Comparison of ENCODE assay signal across 8 mouse cellular contexts in the genomic region with DNA sequence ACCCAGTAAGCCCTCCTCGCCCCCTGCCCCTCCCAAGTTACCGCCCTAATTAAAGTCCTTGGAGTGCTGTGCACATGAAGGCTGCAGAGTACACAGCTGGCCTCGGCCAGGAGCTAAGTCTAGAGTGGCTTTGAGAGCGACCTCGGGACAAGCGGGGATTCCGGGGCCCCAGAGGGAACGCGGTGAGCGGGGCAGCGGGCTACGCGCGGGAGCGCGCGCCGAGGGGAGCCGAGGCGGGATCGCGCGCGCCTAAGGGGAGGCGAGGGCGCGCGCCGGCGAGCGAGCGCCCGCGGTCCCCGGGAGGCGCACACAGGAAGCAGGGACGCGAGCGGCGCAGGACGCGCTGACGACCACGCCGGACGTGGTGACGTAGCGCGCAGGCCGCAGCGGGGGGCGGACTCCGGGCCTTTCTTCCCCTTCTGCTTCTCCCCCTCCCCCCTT. TPM values are rescaled to one million over a fixed set of nuclear protein-coding genes. Genes with fewer than 3 reads are reported as not detected.
DNase-seq lines count a peak whose midpoint lies in the region; ATAC-seq lines count a peak whose summit lies in the region.

Gene R3hdm2, plus strand, starts transcription at position 77 of the 441 bp plus-strand sequence.

- H3K4me2 ChIP-seq in intestine, embryonic 14.5 days (ENCODE audit: low read length) = peak within 1 kb of the TSS; percentile 74

- intact Hi-C loops in left cerebral cortex, postnatal 14 days (cut with DNase I) = loop anchor here (5.0 kb wide), 1 partner anchor 37 kb away; no protein-coding TSS in a partner anchor

- ATAC-seq in intestine, embryonic 14.5 days (replicated peaks; ENCODE audit: low FRiP score, low TSS enrichment, low read depth) = peak; percentile 97

- H3K4me1 ChIP-seq in intestine, embryonic 14.5 days (replicated peaks; ENCODE audit: control insufficient read depth, insufficient read depth, low read length) = peaks cover 14% of the 10 kb centered on the region

- under 1% methylated on average over 36 of the region's 53 CpGs for WGBS in intestine, embryonic 14.5 days

- peak within 1 kb of the TSS; percentile 84 for H3K9ac ChIP-seq in intestine, embryonic 14.5 days (ENCODE audit: low read length)

- peak within 1 kb of the TSS; percentile 90 for H3K27ac ChIP-seq in intestine, embryonic 14.5 days (ENCODE audit: low read depth)

- H3K9me3 ChIP-seq in intestine, embryonic 14.5 days (ENCODE audit: control insufficient read depth, low read length) = no peaks in the 10 kb centered on the region

- DNase-seq in adrenal gland, adult (ENCODE audit: inconsistent age in 2 of 2, low spot score in 1 of 2) = peak; percentile 94 to 96
- DNase-seq in embryo, embryonic 10.5 days (ENCODE audit: low spot score) = peak; percentile 96
- DNase-seq in gastrocnemius, postnatal 25 days = peak; percentile 94
- DNase-seq in intestine, embryonic 14.5 days (ENCODE audit: low spot score) = peak; percentile 91
- DNase-seq in left cerebral cortex, postnatal 14 days (ENCODE audit: low spot score in 2 of 2) = peak; percentile 93 to 94
- peak; percentile 97 for DNase-seq in mesoderm, embryonic 11.5 days (ENCODE audit: low read depth, low spot score)
- DNase-seq in right cerebral cortex, postnatal 36 days (ENCODE audit: low spot score in 2 of 2) = peak; percentile 85 to 88
- DNase-seq in yolk sac, embryonic 10.5 days (ENCODE audit: low spot score) = peak; percentile 93

- H3K27me3 ChIP-seq in intestine, embryonic 14.5 days (replicated peaks; ENCODE audit: control insufficient read depth, insufficient read depth, low read length) = no peaks in the 10 kb centered on the region

- H3K36me3 ChIP-seq in intestine, embryonic 14.5 days (ENCODE audit: control insufficient read depth, insufficient read depth, low read length) = no peaks in the 10 kb centered on the region

- peak within 1 kb of the TSS; percentile 70 for H3K4me3 ChIP-seq in intestine, embryonic 14.5 days (ENCODE audit: low read depth, low read length)

RNA-seq across cellular contexts. Expression of gene R3hdm2, which starts in this region (rescaled TPM):
- 100 to 1,000 TPM in 1 of 2 experiments, 10 to 100 TPM in 1; 97.8 to 120 TPM for total RNA-seq in gastrocnemius, postnatal 25 days (2021)
- 29.8 and 31.5 TPM in 2 replicates for polyA plus RNA-seq in intestine, embryonic 14.5 days (2014; fragmentation: Nextera tagmentation; extraction: Ambion mirVana)
- total RNA-seq in left cerebral cortex, postnatal 14 days (2021) = 100 to 1,000 TPM; 333 to 340 TPM

Comparison
In these comparisons a context has a peak if more than half of its experiments do, and no peak if none do; other contexts are left out.
1. Peak in every context shown above with its lines: DNase-seq, ATAC-seq, H3K4me3 ChIP-seq and H3K27ac ChIP-seq.